Mouse (Mus musculus) hindbrain, postnatal 0 days (tissue): ENCODE data around the gene Wdr74. TPM values are rescaled to one million over a fixed set of nuclear protein-coding genes. Genes with fewer than 3 reads are reported as not detected.

Experiments used
- ATAC-seq: fragments of 200-750 bp; cut with Nextera tagmentation; 2 replicates; pipeline ENCODE4 v1.8.0; 2017; ENCODE audit warnings: mild to moderate bottlenecking, moderate TSS enrichment, moderate library complexity
- DNase-seq: peaks from one replicate; pipeline ENCODE4 v3.0.0-alpha.2; 2015; ENCODE audit warnings: low spot score
- H3K27ac ChIP-seq: fragments of 300-500 bp; sonication (generic); 2 replicates; pipeline ENCODE4 v1.5.1; 2014; ENCODE audit warnings: mild to moderate bottlenecking
- H3K27me3 ChIP-seq: fragments of 300-500 bp; sonication (generic); 2 replicates; pipeline ENCODE4 v1.6.1; 2014; ENCODE audit warnings: low read length, mixed read lengths; ENCODE audit not compliant: insufficient read depth
- H3K36me3 ChIP-seq: fragments of 300-500 bp; sonication (generic); 2 replicates; pipeline ENCODE4 v1.6.1; 2014; ENCODE audit warnings: low read length, mixed read lengths; ENCODE audit not compliant: insufficient read depth
- H3K4me1 ChIP-seq: fragments of 300-500 bp; sonication (generic); 2 replicates; pipeline ENCODE4 v1.6.1; 2014; ENCODE audit warnings: antibody characterized with exemption, low read length, mixed read lengths; ENCODE audit not compliant: insufficient read depth
- H3K4me2 ChIP-seq: fragments of 300-500 bp; sonication (generic); 2 replicates; pipeline ENCODE4 v1.6.1; 2014; ENCODE audit warnings: low read depth, mild to moderate bottlenecking, low read length, moderate library complexity, mixed read lengths
- H3K4me3 ChIP-seq: fragments of 300-500 bp; sonication (generic); 2 replicates; pipeline ENCODE4 v1.5.1; 2014; ENCODE audit warnings: low read length
- H3K9ac ChIP-seq: fragments of 300-500 bp; sonication (generic); replicated peaks from 2 replicates; pipeline ENCODE4 v1.6.1; 2014; ENCODE audit warnings: mild to moderate bottlenecking, low read length, moderate library complexity, mixed read lengths
- H3K9me3 ChIP-seq: fragments of 300-500 bp; sonication (generic); 2 replicates; pipeline ENCODE4 v1.6.1; 2016; ENCODE audit warnings: low read length, mixed read lengths
- CTCF ChIP-seq: IDR thresholded peaks from 2 replicates; pipeline ENCODE4 v1.5.1; 2016; ENCODE audit warnings: antibody characterized with exemption, control low read depth, low read depth
- WGBS: fragments of 180-500 bp; shearing (Covaris S2); extraction: QIAGEN DNeasy Blood & Tissue Kit; methylation state at CpG from one replicate; pipeline ENCODE4 v1.1.7; 2014; 5-methylcytosine and 5-hydroxymethylcytosine counted together
- polyA plus RNA-seq: library from polyadenylated mRNA; unstranded; fragments of >200 nt; fragmentation: Nextera tagmentation; extraction: Ambion mirVana; gene quantifications from 2 replicates; pipeline ENCODE4 v1.2.1, GENCODE M21; 2015
- total RNA-seq: library from RNA; depleted of rRNA; stranded (reverse); fragments of >200 nt; gene quantifications from 2 replicates; pipeline ENCODE4 v1.2.3, GENCODE M21; 2014

The Wdr74 gene
- total and polyA plus RNA-seq, 2 experiments from 2014 or later, result 49.7 to 78.7 TPM

- TF ChIP-seq CTCF, result no peak
- ATAC-seq, result no peak
- WGBS, result 58% methylated on average over 10 of the region's 10 CpGs
- H3K9ac ChIP-seq, result peak overlapping the region; percentile 91
- no peaks in the 10 kb centered on the region for H3K9me3 ChIP-seq
- no peaks in the 10 kb centered on the region for H3K27me3 ChIP-seq
- H3K27ac ChIP-seq, result peak overlapping the region; percentile 94
- peaks cover 34% of the 10 kb centered on the region for H3K36me3 ChIP-seq
- DNase-seq, result no peak
- peak overlapping the region; percentile 67 for H3K4me2 ChIP-seq
- H3K4me1 ChIP-seq, result peaks cover 14% of the 10 kb centered on the region
- H3K4me3 ChIP-seq, result peak overlapping the region; percentile 77
These were observed 23.4 kb upstream of the Wdr74 start for GRCm38 (mm10) chr19:8711949-8712869.

- peaks cover 28% of the 10 kb centered on the region for H3K36me3 ChIP-seq
- H3K9ac ChIP-seq, result peak overlapping the region; percentile 91
- no peak for TF ChIP-seq CTCF
- DNase-seq (peak; percentile 80), ATAC-seq (peak; percentile 84)
- H3K9me3 ChIP-seq, result no peaks in the 10 kb centered on the region
- under 1% methylated on average over 13 of the region's 13 CpGs for WGBS
- H3K27ac ChIP-seq, result peak overlapping the region; percentile 94
- peaks cover 14% of the 10 kb centered on the region for H3K4me1 ChIP-seq
- peak overlapping the region; percentile 77 for H3K4me3 ChIP-seq
- H3K27me3 ChIP-seq, result no peaks in the 10 kb centered on the region
- peak overlapping the region; percentile 67 for H3K4me2 ChIP-seq
These were observed 22.7 kb upstream of the Wdr74 start for GRCm38 (mm10) chr19:8712870-8713305.

GRCm38 (mm10) chr19:8713306-8713996 lies 22.2 kb upstream of the Wdr74 start:
- ATAC-seq (peak; percentile 90), DNase-seq (peak; percentile 92)
- Histone ChIP-seq H3K4me2 (peak overlapping the region; percentile 67), H3K27me3 (no peaks in the 10 kb centered on the region), H3K9me3 (no peaks in the 10 kb centered on the region), H3K4me1 (peaks cover 14% of the 10 kb centered on the region), H3K36me3 (peaks cover 22% of the 10 kb centered on the region), H3K4me3 (peak overlapping the region; percentile 77), H3K9ac (peak overlapping the region; percentile 91), H3K27ac (peak overlapping the region; percentile 94)
- under 1% methylated on average over 51 of the region's 51 CpGs for WGBS
- peak; percentile 82 for TF ChIP-seq CTCF

GRCm38 (mm10) chr19:8713997-8714652 lies 21.5 kb upstream of the Wdr74 start:
- H3K27me3 ChIP-seq, result no peaks in the 10 kb centered on the region
- ATAC-seq, result peak; percentile 15; the same call in 1 of the 2 replicates

GRCm38 (mm10) chr19:8714653-8715481 lies 20.8 kb upstream of the Wdr74 start:
- ATAC-seq, result no peak
- WGBS, result 66% methylated on average over 10 of the region's 10 CpGs

More at GRCm38 (mm10) chr19:8713997-8714652, 21.5 kb upstream of the Wdr74 start:
- Histone ChIP-seq H3K4me1 (peaks cover 14% of the 10 kb centered on the region), H3K9me3 (no peaks in the 10 kb centered on the region), H3K4me3 (peak overlapping the region; percentile 77), H3K4me2 (peak overlapping the region; percentile 67), H3K27ac (peak overlapping the region; percentile 94), H3K36me3 (peaks cover 16% of the 10 kb centered on the region), H3K9ac (peak overlapping the region; percentile 91)
- WGBS, result 10% methylated on average over 13 of the region's 13 CpGs
- TF ChIP-seq CTCF, result no peak
- DNase-seq, result no peak

More at GRCm38 (mm10) chr19:8714653-8715481, 20.8 kb upstream of the Wdr74 start:
- H3K4me2 ChIP-seq, result no peak overlapping the region
- H3K9me3 ChIP-seq, result no peaks in the 10 kb centered on the region
- no peak overlapping the region for H3K9ac ChIP-seq
- DNase-seq, result no peak
- no peak overlapping the region for H3K4me3 ChIP-seq
- H3K36me3 ChIP-seq, result peaks cover 8% of the 10 kb centered on the region
- H3K4me1 ChIP-seq, result peaks cover 14% of the 10 kb centered on the region
- peak; percentile 29; the same call in 1 of the 2 replicates for TF ChIP-seq CTCF
- H3K27ac ChIP-seq, result no peak overlapping the region
- H3K27me3 ChIP-seq, result no peaks in the 10 kb centered on the region
